In genomic region chr17:43040571-43040970, GRCm38 (mm10) we compare ENCODE assay signal across 21 mouse cellular contexts. TPM values are rescaled to one million over a fixed set of nuclear protein-coding genes. Genes with fewer than 3 reads are reported as not detected.
A peak's percentile ranks its signal among the peaks of the same experiment; 100 is the strongest.
DNase-seq lines count a peak whose midpoint lies in the region; ATAC-seq and TF ChIP-seq lines count a peak whose summit lies in the region.
"Had no signal": no experiment of that assay in that cellular context is flagged by ENCODE, and none has a peak within 500 bp of the region (broad histone marks: within the 10 kb centered on the region; RNA-seq: fewer than 3 reads in every experiment).

No protein-coding gene starts in this region.

- ATAC-seq in kidney, embryonic 16.5 days (ENCODE audit: low FRiP score, low TSS enrichment): no peak
- no peak for ATAC-seq in erythroblast, adult 5-6 weeks (replicated peaks; ENCODE audit: low FRiP score, poor library complexity, severe bottlenecking)
- ATAC-seq: midbrain, embryonic 15.5 days had no signal

- H3K36me3 ChIP-seq in macrophage (ENCODE audit: inconsistent target): 0 out of 2 replicates have a peak, but pooled peaks cover 6% of the 10 kb centered on the region
- H3K36me3 ChIP-seq in kidney, embryonic 16.5 days (ENCODE audit: insufficient read depth, low read length): peaks cover 54% of the 10 kb centered on the region

- no peak overlapping the region for H3K9ac ChIP-seq in kidney, embryonic 16.5 days (replicated peaks; ENCODE audit: low read length)
- H3K9ac ChIP-seq: hindbrain, embryonic 13.5 days; limb, embryonic 12.5 days; midbrain, embryonic 15.5 days; neural tube, embryonic 13.5 days had no signal

- peak; percentile 23 for DNase-seq in A20 (ENCODE audit: low read depth, low spot score)
- no peak for DNase-seq in layer of hippocampus, adult 2 months (ENCODE audit: low spot score in 2 of 2)
- DNase-seq: adrenal gland, postnatal 25 days; cerebellum, adult 11 months; cerebellum, postnatal 10 days; gastrocnemius, postnatal 36 days; kidney, adult 11 months; lung, postnatal 10 days; right cerebral cortex, postnatal 4 days had no signal

- TF ChIP-seq CTCF in olfactory bulb, adult 2 months (IDR thresholded peaks at IDR 0.05; ENCODE audit: insufficient read depth, low read depth, low read length): no peak
- TF ChIP-seq CTCF in layer of hippocampus, adult 2 months (conservative IDR thresholded peaks at IDR 0.05): no peak

- no peaks in the 10 kb centered on the region for H3K27me3 ChIP-seq in kidney, embryonic 16.5 days (ENCODE audit: insufficient read depth, low read length)
- H3K27me3 ChIP-seq: hindbrain, embryonic 13.5 days; limb, embryonic 12.5 days; midbrain, embryonic 15.5 days; neural tube, embryonic 13.5 days had no signal

- TF ChIP-seq POLR2A in olfactory bulb, adult 2 months (IDR thresholded peaks at IDR 0.05; ENCODE audit: insufficient read depth, low read depth, low read length): no peak

- peak overlapping the region; percentile 36; the same call in 1 of the 2 replicates for H3K27ac ChIP-seq in brown adipose tissue, adult 24 weeks (replicated peaks; ENCODE audit: low read depth, low read length)
- peak overlapping the region; percentile 32 for H3K27ac ChIP-seq in macrophage
- H3K27ac ChIP-seq in olfactory bulb, adult 2 months (ENCODE audit: insufficient read depth, low read depth, low read length): peak overlapping the region; percentile 38; the same call in 1 of the 2 replicates
- H3K27ac ChIP-seq in layer of hippocampus, adult 2 months: no peak overlapping the region
- no peak overlapping the region for H3K27ac ChIP-seq in kidney, embryonic 16.5 days (ENCODE audit: low read length)
- H3K27ac ChIP-seq: hindbrain, embryonic 13.5 days; kidney, postnatal 0 days; limb, embryonic 12.5 days; midbrain, embryonic 15.5 days; neural tube, embryonic 13.5 days; stomach, postnatal 0 days had no signal

- H3K4me2 ChIP-seq in kidney, embryonic 16.5 days (replicated peaks; ENCODE audit: low read depth, low read length): no peak overlapping the region
- H3K4me2 ChIP-seq: hindbrain, embryonic 13.5 days; limb, embryonic 12.5 days; midbrain, embryonic 15.5 days; neural tube, embryonic 13.5 days had no signal

- peaks cover 8% of the 10 kb centered on the region; the same call in 1 of the 2 replicates for H3K4me1 ChIP-seq in brown adipose tissue, adult 24 weeks (ENCODE audit: control insufficient read depth, insufficient read depth, insufficient read length, low read length)
- H3K4me1 ChIP-seq in olfactory bulb, adult 2 months (ENCODE audit: control insufficient read depth, insufficient read depth, low read length): peaks cover 8% of the 10 kb centered on the region; the same call in 1 of the 2 replicates
- no peaks in the 10 kb centered on the region for H3K4me1 ChIP-seq in kidney, embryonic 16.5 days (ENCODE audit: insufficient read depth, low read length)
- H3K4me1 ChIP-seq: hindbrain, embryonic 13.5 days; limb, embryonic 12.5 days; midbrain, embryonic 15.5 days had no signal

- WGBS in macrophage (ENCODE audit: missing documents): 4% methylated on average over 3 of the region's 3 CpGs
- 51% methylated on average over 3 of the region's 3 CpGs for WGBS in olfactory bulb, adult 2 months
- WGBS in kidney, embryonic 16.5 days: 75% methylated on average over 3 of the region's 3 CpGs

- no peaks in the 10 kb centered on the region for H3K9me3 ChIP-seq in kidney, embryonic 16.5 days (ENCODE audit: low read length)
- H3K9me3 ChIP-seq: hindbrain, embryonic 13.5 days; limb, embryonic 12.5 days; midbrain, embryonic 15.5 days; neural tube, embryonic 13.5 days had no signal

- no peak overlapping the region for H3K4me3 ChIP-seq in brown adipose tissue, adult 24 weeks (ENCODE audit: insufficient read depth, low read depth, low read length)
- H3K4me3 ChIP-seq in macrophage (ENCODE audit: inconsistent target): no peak overlapping the region
- H3K4me3 ChIP-seq in olfactory bulb, adult 2 months (ENCODE audit: insufficient read depth, low read depth, low read length): no peak overlapping the region
- H3K4me3 ChIP-seq in layer of hippocampus, adult 2 months: no peak overlapping the region
- H3K4me3 ChIP-seq in kidney, embryonic 16.5 days (ENCODE audit: low read length): no peak overlapping the region
- H3K4me3 ChIP-seq: hindbrain, embryonic 13.5 days; limb, embryonic 12.5 days; midbrain, embryonic 15.5 days; myocyte; neural tube, embryonic 13.5 days had no signal

- peaks cover 78% of the 10 kb centered on the region; the same call in 1 of the 2 replicates for H3K79me2 ChIP-seq in macrophage (ENCODE audit: inconsistent target)

RNA-seq across cellular contexts. Expression of gene Tnfrsf21, which starts 24.2 kb away (rescaled TPM):
- polyA plus RNA-seq in brown adipose tissue, adult 24 weeks (2012; ENCODE audit: insufficient read depth, insufficient read length, missing spikeins): 4.4 and 7.8 TPM in 2 replicates
- 10 to 100 TPM in 14 of 26 experiments, 1 to 10 TPM in 12; 3.1 to 31.4 (median 16.9) TPM for total RNA-seq in macrophage (2018; cell fraction: chromatin; rRNA removed)
- 10 to 100 TPM; 21.7 to 50.9 (median 35.4) TPM for total RNA-seq in macrophage (2018; cell fraction: cytosol; rRNA removed)
- 10 to 100 TPM in 25 of 26 experiments, 1 to 10 TPM in 1; 7.8 to 67.0 (median 37.2) TPM for total RNA-seq in macrophage (2018; cell fraction: nucleus; rRNA removed)
- polyA plus RNA-seq in macrophage (2018): 20.9 to 43.2 TPM (median 42.8 TPM) in 3 replicates
- not detected in 2 replicates for polyA plus RNA-seq in olfactory bulb, adult 2 months (2012; ENCODE audit: insufficient read depth, insufficient read length, low replicate concordance, missing spikeins)
- total RNA-seq in layer of hippocampus, adult 2 months (2021): 100 to 1,000 TPM; 121 to 123 TPM
- polyA plus RNA-seq in kidney, embryonic 16.5 days (2015; fragmentation: Nextera tagmentation; extraction: Ambion mirVana): 65.1 and 69.7 TPM in 2 replicates
- 21.1 and 27.8 TPM in 2 replicates for total RNA-seq in erythroblast, adult 5-6 weeks (2015; ENCODE audit: low replicate concordance)
- total RNA-seq in erythroblast, adult 5-6 weeks (2017; ENCODE audit: low replicate concordance): 17.6 and 24.6 TPM in 2 replicates

Comparison
In these comparisons a context has a peak if more than half of its experiments do, and no peak if none do; other contexts are left out.
1. H3K27ac ChIP-seq: peak in brown adipose tissue, adult 24 weeks (single experiment), macrophage (single experiment) and olfactory bulb, adult 2 months (single experiment); none in layer of hippocampus, adult 2 months (single experiment) and kidney, embryonic 16.5 days (single experiment).